Mouse (Mus musculus) cerebral cortex, adult 2 months (tissue): ENCODE measurements around the gene Htra2.

Source experiments
- WGBS: fragments of 180-500 bp; shearing (Covaris S2); methylation state at CpG from one replicate; pipeline ENCODE4 v1.1.7; 2018; 5-methylcytosine and 5-hydroxymethylcytosine counted together

Htra2 gene

DNA sequence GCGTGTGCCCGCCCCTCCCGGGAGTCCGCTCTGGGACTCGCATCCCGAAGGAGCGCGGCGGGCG, 15.0 kb upstream of the Htra2 start, which contains the start of gene Tlx2:
Tlx2 (minus strand) TSS at position 47 of the 64 bp plus-strand sequence.
- 4% methylated on average over 10 of the region's 10 CpGs for WGBS

DNA sequence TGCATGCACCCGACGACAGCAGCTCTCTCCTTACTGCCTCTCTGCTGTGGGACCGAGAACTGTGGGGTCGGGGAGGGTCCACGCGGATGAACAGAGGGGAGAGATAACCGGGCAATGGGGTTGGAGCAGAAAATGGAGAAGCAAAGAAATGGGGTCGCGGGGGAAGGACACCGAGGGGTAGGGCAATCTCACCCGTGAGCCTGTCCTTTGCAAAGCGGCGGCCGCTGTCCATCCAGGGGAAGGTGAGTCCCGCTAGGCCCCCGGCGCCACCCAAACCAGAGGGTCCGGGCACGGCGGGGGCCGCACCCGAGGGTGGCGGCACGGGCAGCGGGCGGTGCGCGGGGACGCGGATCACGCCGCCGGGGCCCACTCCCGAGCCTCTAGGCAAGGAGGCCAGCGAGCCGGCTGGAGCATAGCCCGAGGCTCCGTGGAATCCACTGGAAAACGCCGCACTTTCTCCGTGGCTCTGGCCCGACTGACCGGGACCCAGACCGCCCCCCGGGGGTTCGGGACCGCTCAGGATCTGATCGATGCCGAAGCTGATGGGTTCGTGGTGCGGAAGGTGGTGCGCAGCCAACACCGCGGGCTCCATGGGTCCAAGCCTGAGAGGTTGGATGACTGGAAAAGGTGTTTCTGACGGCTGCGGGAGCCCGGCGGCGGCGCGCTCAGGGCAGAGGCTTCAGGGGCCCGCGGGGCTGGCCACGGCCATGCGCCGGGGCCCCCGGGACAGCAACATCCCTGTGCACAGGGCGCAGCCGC, 14.6 kb upstream of the Htra2 start:
- WGBS = 2% methylated on average over 69 of the region's 69 CpGs

DNA sequence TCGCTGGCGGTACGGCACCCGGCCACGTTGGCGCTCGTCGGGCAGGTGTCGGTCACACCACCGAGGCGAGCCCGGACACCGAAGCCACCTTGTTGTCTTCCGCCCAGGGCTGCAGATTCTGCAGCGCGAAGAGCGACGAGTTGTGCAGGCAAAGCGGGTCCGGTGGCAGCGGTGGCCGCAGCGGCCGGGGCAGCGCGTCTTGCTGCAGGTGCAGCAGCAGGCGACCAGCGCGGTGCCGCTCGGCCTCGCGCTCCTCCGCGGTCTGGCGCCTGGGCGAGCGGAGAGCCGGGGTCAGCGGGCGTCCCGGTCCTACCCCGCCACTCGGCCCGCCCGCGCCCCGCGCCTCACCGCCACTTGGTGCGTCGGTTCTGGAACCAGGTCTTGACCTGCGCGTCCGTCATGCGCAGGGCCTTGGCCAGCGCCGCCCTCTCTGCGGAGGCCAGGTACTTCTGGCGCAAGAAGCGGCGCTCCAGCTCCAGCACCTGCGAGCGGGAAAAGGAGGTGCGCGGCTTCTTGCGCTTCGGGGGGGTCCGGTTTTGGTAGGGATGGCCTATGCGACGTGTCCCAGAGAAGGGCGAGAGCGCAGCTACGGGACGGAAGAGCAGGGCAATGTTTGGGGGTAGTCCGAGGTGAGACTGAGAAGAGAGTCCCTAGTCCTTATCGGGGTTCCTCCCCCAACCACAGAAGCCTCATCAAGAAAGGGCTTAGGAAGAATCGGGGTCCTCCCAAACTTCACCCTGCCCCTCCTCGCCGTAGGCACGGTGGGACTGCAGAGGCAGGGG, 13.8 kb upstream of the Htra2 start:
- 2% methylated on average over 81 of the region's 81 CpGs for WGBS

DNA sequence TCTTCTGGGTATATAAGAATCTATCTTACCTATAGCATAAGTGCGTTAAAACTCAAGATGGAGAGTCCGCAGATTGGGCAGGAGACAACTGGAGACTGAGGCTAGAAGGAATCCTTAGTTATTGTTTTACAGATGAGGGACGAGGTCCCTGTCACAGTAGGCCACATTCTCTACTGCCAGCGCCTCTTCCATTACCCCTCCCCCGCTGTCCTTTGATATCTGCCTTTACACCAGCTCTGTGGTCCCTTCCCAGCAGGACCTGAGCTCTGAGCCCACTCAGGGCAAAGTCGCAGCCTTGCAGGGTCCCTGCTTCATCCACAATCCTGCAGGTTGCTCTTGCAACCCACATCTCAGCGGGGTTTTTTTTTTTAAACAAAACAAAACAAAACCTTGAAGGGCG, 13.1 kb upstream of the Htra2 start:
- 32% methylated on average over 8 of the region's 8 CpGs for WGBS

DNA sequence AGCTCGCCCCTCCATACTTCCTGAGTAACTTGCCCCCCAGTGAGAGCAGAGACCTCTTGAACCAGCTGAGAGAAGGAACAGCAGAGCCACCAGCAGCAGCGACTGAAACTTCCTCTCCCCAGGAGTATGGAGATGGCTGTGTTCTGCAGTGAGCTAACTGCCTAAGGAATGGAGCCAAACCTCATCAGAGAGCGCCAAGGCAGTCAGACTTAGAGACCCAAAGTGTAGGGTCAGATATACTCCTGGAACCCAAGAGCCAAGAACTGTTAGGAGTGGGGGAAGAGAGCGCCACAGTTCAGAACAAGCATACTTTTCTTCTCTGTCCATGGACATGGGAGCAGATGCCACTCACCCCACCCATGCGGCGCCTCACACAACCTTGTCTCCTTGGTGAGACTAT, 11.4 kb upstream of the Htra2 start:
- WGBS = 26% methylated on average over 6 of the region's 6 CpGs

DNA sequence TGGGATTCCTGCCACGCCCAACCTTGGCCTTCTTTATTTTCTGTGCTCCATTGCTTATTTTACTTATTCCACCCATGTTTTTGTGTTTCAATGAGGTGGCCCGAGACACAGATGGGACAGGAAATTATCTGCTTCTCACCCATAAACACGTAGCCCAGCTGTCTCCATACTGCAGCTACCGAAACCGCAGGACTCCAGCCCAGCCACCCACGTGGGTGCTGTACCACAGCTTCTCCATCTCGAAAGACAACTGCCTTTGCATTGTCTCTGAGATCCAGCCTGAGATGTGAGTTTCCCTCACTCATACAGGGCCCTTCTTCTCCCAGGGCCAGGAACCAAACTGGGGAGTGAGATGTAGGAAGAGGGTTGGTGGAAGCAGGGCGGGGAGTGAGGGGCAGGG, 10.9 kb upstream of the Htra2 start:
- 38% methylated on average over 8 of the region's 8 CpGs for WGBS

DNA sequence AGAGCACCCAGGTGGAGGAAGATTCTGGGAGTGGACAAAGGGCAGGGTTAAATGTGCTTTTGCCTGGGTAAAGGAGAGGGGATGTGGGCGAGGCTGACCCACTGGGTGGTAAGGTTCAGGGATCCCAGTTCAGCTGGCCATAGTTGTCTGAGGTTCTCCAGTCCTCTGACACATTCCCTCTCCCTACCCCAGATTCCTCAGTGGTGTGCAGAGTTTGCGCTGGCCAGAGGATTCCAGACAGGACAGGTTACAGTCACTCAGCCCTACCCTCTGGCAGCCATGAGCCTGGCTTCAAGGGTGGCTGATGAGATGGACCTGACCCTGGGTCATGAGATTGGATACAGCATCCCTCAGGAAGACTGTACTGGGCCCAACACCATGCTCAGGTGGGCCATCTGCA, 3.7 kb upstream of the Htra2 start:
- WGBS = 74% methylated on average over 2 of the region's 2 CpGs

DNA sequence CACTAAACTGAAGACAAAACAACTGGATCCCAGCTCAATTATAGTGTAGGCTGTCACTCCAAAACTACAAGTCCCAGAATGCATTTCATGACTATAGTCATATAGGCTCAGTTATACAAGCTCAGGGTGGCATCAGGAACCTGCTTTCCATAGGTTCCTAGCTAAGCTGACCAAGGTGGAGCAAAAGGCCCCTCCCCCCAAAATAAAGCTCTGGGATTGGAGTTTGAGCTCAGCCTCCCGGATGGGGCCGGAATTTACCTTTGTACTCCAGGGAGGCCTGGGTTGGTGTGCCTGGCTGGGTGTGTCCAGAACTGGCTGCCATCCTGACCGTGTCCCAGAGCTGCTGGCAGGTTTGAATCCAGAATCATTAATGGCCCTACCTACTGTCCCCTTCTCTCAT, 2.7 kb upstream of the Htra2 start, which contains the start of gene Dqx1:
Dqx1 (plus strand) TSS at position 55 of the 400 bp plus-strand sequence.
- 48% methylated on average over 3 of the region's 3 CpGs for WGBS

DNA sequence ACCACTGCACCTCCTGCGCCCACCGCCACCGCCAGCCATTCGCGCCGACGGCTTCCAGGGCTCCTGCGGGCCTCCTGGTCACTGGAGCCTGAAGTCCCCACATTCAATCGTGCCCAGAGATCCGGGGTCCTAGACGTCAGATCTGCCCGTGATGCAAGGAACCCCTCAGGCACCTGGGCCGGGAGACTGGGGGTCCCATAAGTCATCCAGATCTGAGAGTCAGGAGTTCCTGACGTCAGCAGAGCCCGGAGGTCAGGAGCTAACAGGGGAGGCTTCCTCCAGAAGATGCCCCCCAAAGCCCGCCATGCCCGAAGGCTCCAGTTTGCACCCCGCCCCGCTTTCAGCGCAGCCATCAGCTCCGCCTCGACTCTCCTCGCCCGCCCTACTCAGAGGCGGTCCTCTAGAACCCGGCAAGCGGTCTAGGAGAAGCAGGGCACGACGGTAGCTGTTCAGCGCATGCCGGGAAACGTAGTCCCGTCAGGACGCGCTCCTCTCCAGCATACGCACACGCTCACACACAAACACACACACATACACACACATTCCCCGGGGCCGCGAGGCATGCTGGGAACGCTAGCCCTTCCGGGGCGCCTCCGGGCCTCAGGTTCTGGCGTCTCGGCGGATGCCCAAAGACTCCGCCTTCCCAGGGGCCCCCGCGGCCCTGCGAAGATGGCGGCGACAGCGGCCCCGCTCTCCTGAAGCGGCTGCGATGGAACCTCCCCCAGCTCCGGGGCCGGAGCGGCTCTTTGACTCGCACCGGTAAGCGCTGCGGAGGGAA, 810 bp downstream of the Htra2 start, which contains the start of gene Aup1:
Aup1 (plus strand) TSS at position 448 of the 778 bp plus-strand sequence.
- under 1% methylated on average over 64 of the region's 64 CpGs for WGBS

DNA sequence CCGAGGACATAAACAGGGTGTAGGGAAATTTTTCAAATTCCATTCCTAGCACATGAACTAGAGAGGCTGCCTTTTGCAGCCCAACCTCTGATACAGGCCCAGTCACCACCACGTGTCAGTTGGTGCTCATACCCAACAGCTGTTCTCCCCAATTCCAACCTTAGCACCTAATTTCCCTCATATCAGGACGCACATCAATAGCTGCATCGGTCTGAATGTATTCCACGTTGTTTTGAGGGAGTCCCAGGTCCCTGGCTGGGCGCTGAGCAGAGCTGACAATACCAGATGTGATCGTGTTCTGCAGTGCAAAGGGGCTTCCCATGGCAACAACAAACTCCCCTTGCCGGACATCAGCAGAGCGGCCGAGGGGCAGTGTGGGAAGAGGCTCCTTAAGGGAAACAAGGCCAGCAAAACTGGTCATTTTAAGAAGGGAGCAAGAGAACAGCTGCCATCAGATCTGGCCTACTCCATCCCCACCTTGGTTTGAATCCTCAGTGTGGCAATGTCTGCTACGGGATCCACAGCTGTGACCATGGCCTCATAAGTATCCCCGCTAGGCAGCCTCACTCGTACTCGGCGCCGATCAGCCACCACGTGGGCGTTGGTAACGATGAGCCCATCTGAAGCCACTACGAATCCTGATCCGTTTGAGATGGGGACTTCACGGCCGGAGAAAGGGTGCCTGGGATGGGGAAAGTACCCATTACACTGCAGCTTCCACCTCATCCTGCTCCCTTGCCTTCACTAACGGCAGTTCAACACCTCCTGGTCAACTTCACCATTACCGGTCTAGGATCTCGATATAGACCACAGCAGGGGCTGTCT, 1.7 kb downstream of the Htra2 start:
- WGBS = 4% methylated on average over 26 of the region's 26 CpGs

DNA sequence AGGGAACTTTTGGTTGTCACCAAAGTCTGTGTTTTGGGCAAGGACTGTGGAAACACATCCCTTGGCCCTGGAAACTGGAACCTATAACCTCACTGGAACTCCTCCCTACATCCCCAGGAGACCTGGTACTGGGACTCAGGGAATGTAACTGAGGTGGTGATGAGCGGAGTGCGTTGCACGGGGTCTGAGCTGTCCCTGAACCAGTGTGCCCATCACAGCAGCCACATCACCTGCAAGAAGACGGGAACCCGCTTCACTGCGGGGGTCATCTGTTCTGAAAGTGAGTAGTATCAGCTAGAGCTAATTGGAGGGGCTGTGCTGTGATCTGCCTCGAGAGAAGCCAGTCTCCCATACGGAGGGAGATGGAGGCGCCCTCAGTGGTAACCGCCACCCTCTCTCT, 5.7 kb downstream of the Htra2 start:
- WGBS = 70% methylated on average over 10 of the region's 10 CpGs

DNA sequence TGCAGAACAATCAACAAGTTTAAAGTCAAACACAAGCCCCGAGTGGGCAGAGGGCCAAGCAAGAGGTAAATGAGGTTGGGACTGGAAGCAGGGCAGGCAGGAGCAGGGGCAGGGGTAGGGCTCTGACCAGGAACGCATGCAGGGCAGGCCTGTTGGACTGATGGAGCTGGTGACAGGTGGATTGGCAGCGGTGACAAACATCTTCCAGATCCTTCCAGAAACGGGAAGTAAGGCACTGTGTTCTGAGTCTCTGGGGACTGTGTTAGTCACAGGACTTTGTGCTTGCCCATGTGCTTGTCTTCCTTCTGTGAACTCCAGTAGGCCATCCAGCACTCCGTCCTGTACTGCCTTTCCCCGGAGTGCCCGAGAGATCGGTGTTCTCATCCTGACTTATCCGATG, 10.3 kb downstream of the Htra2 start:
- 70% methylated on average over 9 of the region's 9 CpGs for WGBS

DNA sequence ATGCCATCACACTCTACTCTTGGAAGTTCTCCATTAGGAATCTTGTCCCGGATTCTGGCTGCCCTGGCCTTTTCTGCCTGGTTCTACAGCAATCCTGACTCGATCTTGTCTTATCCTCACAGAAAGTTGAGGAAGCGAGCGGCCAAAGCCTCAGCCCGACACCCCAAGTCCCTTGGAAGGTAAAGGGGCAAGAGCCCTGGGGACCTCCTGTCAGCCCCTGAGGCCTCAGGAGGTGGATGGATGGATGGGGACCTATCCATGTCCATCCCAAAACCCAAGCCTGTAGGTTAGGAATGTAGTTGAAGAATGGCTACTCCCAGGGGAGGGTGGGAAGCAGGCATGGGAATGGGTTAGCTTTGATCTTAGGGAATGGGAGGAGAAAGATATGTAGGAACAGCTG, 11.1 kb downstream of the Htra2 start:
- 90% methylated on average over 5 of the region's 5 CpGs for WGBS

DNA sequence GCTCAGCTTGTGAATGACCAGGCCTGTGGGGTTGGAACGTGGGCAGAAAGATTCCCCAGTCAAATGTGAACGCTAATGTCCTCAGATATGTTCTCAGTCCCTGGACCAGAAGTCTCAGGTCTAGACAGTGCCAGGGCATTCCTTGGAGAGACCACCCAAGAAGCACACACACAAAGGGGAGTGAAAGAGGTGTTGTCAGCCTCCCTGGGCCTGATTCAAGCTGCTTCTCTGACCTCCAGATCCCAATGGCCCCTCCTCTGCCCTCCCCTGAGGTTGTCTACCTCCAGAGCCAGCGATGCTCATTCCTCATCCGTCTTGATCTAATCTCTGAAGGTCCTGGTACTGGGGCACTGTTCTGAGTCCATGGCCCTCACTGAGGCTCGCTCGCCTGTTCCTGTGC, 11.5 kb downstream of the Htra2 start:
- 79% methylated on average over 6 of the region's 6 CpGs for WGBS

DNA sequence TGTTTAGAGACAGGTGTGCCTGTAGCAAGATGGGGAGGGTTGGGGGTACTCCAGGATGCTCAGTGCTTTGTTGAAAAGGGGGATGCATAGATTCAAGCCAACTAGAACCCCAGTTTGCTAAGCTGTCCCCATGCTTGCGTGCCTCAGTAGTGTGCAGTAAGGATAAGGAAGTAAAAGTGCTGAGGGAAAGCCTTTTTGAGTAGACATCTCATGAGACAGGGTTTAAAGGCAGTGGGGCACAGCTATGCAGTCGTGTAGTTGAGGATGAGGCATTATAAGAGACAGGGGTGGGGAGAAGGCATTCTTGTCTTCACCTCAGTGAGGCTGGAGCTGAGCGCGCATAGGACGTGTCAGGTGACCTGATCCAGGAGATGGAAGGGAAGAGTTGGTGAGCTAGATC, 14.5 kb downstream of the Htra2 start:
- WGBS = 83% methylated on average over 5 of the region's 5 CpGs

DNA sequence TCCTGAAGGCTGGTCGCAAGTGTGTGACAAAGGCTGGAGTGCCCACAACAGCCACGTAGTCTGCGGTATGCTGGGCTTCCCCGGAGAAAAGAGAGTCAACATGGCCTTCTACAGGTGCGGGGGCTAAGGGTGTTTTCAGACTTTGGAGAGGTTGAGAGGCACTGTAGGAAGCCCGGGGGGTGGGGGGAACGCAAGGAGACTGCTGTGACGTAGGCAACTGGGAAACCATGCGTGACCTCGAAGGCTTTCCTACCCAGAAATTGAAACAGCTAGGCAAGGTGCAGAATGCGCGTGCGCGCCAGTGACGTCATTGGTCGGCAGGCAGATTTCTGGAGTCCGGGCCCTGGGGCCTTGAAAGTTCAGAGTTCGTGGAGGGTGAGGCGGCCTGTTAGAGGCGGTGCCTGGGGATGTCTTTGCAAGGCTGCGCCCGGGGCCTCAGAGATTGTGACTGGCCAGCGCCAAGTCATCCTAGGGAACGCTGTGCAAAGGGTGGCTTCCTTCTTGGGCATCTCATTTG, 16.5 kb downstream of the Htra2 start:
- WGBS = 19% methylated on average over 24 of the region's 24 CpGs

DNA sequence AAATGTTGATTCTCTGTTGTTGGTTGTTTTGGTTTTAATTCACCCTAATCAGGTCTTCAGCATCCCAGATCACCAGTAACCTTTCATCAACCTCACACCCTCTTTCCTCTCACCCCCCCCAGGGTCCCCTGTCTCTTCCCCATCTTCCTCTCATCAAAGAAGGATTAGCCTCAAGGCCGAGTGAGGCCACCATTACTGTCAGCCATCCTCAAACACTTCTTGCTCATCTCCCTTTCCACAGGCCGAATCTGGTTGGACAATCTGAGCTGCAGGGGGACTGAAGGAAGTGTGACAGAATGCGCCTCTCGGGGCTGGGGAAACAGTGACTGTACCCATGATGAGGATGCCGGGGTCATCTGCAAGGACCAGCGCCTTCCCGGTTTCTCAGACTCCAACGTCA, 17.9 kb downstream of the Htra2 start:
- 83% methylated on average over 8 of the region's 8 CpGs for WGBS

DNA sequence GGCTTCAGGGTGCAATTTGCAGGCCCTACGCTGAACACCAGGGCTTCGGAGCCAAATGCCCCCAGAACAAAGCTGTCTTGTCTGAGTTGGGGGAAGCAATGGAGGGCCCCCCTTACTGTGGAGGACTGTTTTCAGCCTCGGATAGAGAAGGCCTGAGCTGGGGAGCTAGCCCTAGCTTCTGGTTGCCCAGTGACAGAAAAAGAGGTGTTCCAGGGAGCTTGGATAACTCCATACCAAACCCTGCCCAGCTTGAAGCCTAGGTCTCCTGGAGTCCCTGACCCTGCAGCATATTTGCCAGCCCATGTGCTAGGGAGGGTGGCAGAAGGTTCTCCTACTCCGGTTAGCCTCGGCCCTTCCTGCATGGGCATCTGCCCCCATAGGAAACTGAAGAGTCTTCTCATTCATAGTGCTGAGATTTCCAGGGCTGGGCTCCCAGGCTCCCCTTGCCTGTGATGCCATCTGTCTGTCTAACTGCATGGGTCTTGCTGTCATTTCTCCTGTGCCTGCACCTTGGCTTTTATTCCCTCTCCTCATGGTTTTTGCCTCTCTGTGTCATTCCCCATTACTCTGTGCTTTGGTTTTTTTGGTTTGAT, 20.5 kb downstream of the Htra2 start:
- WGBS = 55% methylated on average over 5 of the region's 5 CpGs

DNA sequence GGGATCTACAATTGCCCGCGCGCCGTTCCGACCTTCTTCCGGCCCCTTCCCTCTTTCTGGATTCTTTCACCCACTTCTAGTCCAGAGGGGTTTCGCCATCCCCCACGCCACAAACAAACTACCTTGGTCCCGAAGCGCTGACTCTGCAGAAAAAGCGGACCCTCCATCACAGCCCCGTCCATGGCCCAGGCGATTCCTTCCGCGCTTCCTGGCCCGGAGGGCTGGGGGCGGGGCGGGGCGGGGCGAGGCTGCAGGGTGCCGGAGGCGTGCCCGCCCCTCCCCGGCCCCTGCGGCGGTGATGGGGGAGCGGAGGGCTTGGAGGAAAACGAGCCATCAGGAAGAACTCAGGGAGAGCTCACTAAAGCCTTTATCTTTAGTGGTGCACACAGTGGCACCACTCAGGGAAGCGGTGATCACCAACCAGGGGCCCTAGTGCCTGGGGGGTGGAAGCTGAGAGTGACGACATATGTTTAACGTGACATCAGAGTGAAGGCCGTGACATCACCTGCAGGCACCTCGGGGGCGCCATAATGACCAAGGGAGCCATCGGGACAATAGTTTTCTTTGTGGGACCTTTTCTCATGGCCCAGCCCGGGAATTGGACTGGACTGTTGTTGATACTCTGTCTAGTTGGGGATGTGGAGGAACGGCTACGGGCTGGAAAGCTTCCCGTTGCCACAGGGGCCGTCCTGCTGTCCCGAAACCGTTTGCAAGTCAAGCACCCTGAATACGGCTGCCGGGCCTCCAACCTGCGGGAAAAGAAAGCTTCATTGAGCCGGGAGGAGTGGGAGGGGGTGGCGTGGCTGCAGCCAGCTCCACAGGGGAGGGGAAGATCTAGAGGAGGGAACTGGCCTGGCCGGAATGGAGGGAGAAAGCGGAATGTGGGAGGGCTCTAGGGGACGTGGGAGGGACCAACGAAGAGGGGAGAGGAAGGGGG, 21.6 kb downstream of the Htra2 start, which contains the start of the genes Dok1 and Loxl3:
Dok1 (minus strand) TSS at position 223 of the 937 bp plus-strand sequence.
Loxl3 (plus strand) TSS at position 925 of the 937 bp plus-strand sequence.
- WGBS = 4% methylated on average over 51 of the region's 51 CpGs

DNA sequence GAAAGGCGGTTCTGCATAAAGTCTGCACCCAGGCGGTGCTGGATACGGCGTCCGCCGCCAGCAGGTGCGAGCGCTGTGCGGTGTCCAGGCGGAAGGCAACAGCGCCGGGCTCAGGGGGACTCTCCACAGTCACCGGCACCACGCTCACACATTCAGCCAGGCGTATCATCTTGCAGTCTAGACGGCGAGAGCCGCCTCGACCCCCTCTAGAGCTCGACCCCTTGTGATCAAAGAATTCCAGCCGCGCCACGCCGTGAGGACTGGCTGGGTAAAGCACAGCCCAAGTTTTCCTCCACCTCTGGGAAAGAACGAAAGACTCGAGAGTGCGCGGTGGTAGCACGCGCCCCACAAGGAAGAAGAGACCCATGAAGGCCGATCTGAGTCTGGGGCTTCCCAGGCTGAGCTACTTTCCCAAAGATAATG, 22.3 kb downstream of the Htra2 start:
- under 1% methylated on average over 31 of the region's 31 CpGs for WGBS
